9 mouse cellular contexts compared by ENCODE assay signal in the genomic region with DNA sequence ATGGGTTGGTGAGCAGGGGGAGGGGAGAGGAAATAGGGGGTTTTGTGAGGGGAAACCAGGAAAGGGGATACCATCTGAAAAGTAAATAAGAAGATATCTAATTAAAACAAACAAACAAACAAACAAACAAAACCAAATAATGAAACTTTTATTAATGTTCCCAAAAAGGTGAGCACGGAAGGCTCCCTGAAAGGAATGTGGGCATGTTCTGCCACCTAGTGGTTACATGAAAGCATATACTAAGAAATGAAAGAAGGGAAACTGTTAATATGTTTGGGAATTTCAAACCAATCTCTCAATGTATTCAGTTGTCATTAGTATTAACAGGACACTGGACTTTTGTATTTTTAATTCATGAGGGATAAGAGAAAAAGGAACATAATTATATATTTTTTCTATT. TPM values are rescaled to one million over a fixed set of nuclear protein-coding genes. Genes with fewer than 3 reads are reported as not detected.
DNase-seq lines count a peak whose midpoint lies in the region; ATAC-seq and TF ChIP-seq lines count a peak whose summit lies in the region.
"Had no signal": no experiment of that assay in that cellular context is flagged by ENCODE, and none has a peak within 500 bp of the region (broad histone marks: within the 10 kb centered on the region; RNA-seq: fewer than 3 reads in every experiment).

No protein-coding gene starts in this region.

- ATAC-seq in hindbrain, embryonic 11.5 days (ENCODE audit: low FRiP score), result no peak
- no peak for ATAC-seq in hindbrain, embryonic 12.5 days (ENCODE audit: low FRiP score)

- no peak for TF ChIP-seq POLR2A in MEL (IDR thresholded peaks at IDR 0.05; ENCODE audit: control insufficient read depth in 1 of 2, insufficient read depth in 1 of 2, low read depth in 1 of 2, low read length in 2 of 2, poor library complexity in 1 of 2)

- H3K27ac ChIP-seq in hindbrain, embryonic 11.5 days (ENCODE audit: low read depth, low read length), result no peak overlapping the region
- no peak overlapping the region for H3K27ac ChIP-seq in hindbrain, embryonic 12.5 days
- H3K27ac ChIP-seq in MEL (ENCODE audit: control insufficient read depth, low read depth, low read length), result no peak overlapping the region
- H3K27ac ChIP-seq: embryonic facial prominence, embryonic 12.5 days had no signal

- H3K4me2 ChIP-seq in hindbrain, embryonic 11.5 days (replicated peaks; ENCODE audit: low read depth, low read length), result no peak overlapping the region
- no peak overlapping the region for H3K4me2 ChIP-seq in hindbrain, embryonic 12.5 days (replicated peaks)
- H3K4me2 ChIP-seq: embryonic facial prominence, embryonic 12.5 days had no signal

- H3K4me1 ChIP-seq in hindbrain, embryonic 11.5 days (replicated peaks; ENCODE audit: control insufficient read depth, insufficient read depth, low read length), result no peaks in the 10 kb centered on the region
- H3K4me1 ChIP-seq in hindbrain, embryonic 12.5 days, result no peaks in the 10 kb centered on the region
- H3K4me1 ChIP-seq in MEL (ENCODE audit: control insufficient read depth in 1 of 2, insufficient read depth in 2 of 2, low read length in 2 of 2), result no peaks in the 10 kb centered on the region
- H3K4me1 ChIP-seq: embryonic facial prominence, embryonic 12.5 days had no signal

- TF ChIP-seq EP300 in MEL (IDR thresholded peaks at IDR 0.05; ENCODE audit: low read depth in 1 of 2, low read length in 2 of 2), result no peak

- no peaks in the 10 kb centered on the region for H3K27me3 ChIP-seq in hindbrain, embryonic 11.5 days (ENCODE audit: control insufficient read depth, insufficient read depth, low read length)
- H3K27me3 ChIP-seq in hindbrain, embryonic 12.5 days, result no peaks in the 10 kb centered on the region
- no peaks in the 10 kb centered on the region for H3K27me3 ChIP-seq in MEL (ENCODE audit: control insufficient read depth in 1 of 2, insufficient read depth in 2 of 2, low read length in 2 of 2)
- H3K27me3 ChIP-seq: embryonic facial prominence, embryonic 12.5 days had no signal

- 9% methylated on average over 1 of the region's 1 CpGs for WGBS in hindbrain, embryonic 11.5 days
- 12% methylated on average over 1 of the region's 1 CpGs for WGBS in hindbrain, embryonic 12.5 days

- no peak overlapping the region for H3K9ac ChIP-seq in hindbrain, embryonic 11.5 days (ENCODE audit: low read depth, low read length)
- no peak overlapping the region for H3K9ac ChIP-seq in hindbrain, embryonic 12.5 days
- H3K9ac ChIP-seq in MEL (ENCODE audit: control insufficient read depth, low read depth, low read length, poor library complexity, severe bottlenecking), result no peak overlapping the region
- H3K9ac ChIP-seq: embryonic facial prominence, embryonic 12.5 days had no signal

- H3K9me3 ChIP-seq in hindbrain, embryonic 11.5 days (ENCODE audit: control insufficient read depth, low read length), result no peaks in the 10 kb centered on the region
- H3K9me3 ChIP-seq in hindbrain, embryonic 12.5 days (replicated peaks), result no peaks in the 10 kb centered on the region
- H3K9me3 ChIP-seq in MEL (replicated peaks; ENCODE audit: insufficient read depth, low read length), result no peaks in the 10 kb centered on the region
- H3K9me3 ChIP-seq: embryonic facial prominence, embryonic 12.5 days had no signal

- TF ChIP-seq RAD21 in MEL (IDR thresholded peaks at IDR 0.05; ENCODE audit: low read depth, low read length), result peak; percentile 98

- no peaks in the 10 kb centered on the region for H3K36me3 ChIP-seq in hindbrain, embryonic 11.5 days (ENCODE audit: control insufficient read depth, insufficient read depth, low read length)
- H3K36me3 ChIP-seq in hindbrain, embryonic 12.5 days, result no peaks in the 10 kb centered on the region
- no peaks in the 10 kb centered on the region for H3K36me3 ChIP-seq in MEL (ENCODE audit: control insufficient read depth in 1 of 2, insufficient read depth in 2 of 2, low read length in 2 of 2)
- H3K36me3 ChIP-seq: embryonic facial prominence, embryonic 12.5 days had no signal

- peak; percentile 49 for DNase-seq in hindbrain, embryonic 11.5 days (ENCODE audit: low spot score)
- DNase-seq in 3T3-L1 (ENCODE audit: low read depth, low spot score), result peak; percentile 75
- peak; percentile 50 for DNase-seq in MEL (ENCODE audit: low read depth, low spot score)
- peak; percentile 39 for DNase-seq in heart, adult 8-10 months (ENCODE audit: low spot score)
- DNase-seq in lung, postnatal 25 days (ENCODE audit: low spot score), result peak; percentile 47
- DNase-seq in spleen, postnatal 14 days (ENCODE audit: low spot score in 2 of 2), result no peak
- no peak for DNase-seq in T-cell, adult 2 months (ENCODE audit: low spot score)

- peak; percentile 44 to 88 (median 49); a peak in 5 of 6 replicates for TF ChIP-seq CTCF in MEL (IDR thresholded peaks at IDR 0.05 in 2 of 3, conservative IDR thresholded peaks at IDR 0.05 in 1 of 3; ENCODE audit: control insufficient read depth in 1 of 3, insufficient read depth in 1 of 3, low read depth in 2 of 3, low read length in 3 of 3, poor library complexity in 1 of 3, severe bottlenecking in 1 of 3)

- H3K4me3 ChIP-seq in hindbrain, embryonic 11.5 days (ENCODE audit: low read depth, low read length), result no peak overlapping the region
- no peak overlapping the region for H3K4me3 ChIP-seq in hindbrain, embryonic 12.5 days
- H3K4me3 ChIP-seq in MEL (ENCODE audit: control insufficient read depth in 1 of 2, insufficient read depth in 1 of 2, low read depth in 2 of 2, low read length in 2 of 2), result no peak overlapping the region
- H3K4me3 ChIP-seq: embryonic facial prominence, embryonic 12.5 days had no signal

- H3K79me2 ChIP-seq in MEL (ENCODE audit: control insufficient read depth, insufficient read depth, low read length, poor library complexity), result no peaks in the 10 kb centered on the region

TF ChIP-seq in MEL, 35 proteins besides CTCF, POLR2A, EP300 and RAD21:
- TF ChIP-seq TBP (IDR thresholded peaks at IDR 0.05; ENCODE audit: low read depth, low read length) (no peak), POLR2AphosphoS2 (IDR thresholded peaks at IDR 0.05; ENCODE audit: low read length) (no peak), ZC3H11A (IDR thresholded peaks at IDR 0.05; ENCODE audit: low read depth, low read length) (peak; percentile 92), SMC3 (IDR thresholded peaks at IDR 0.05; ENCODE audit: low read depth, low read length) (peak; percentile 94)

RNA-seq across cellular contexts. Expression of gene Brdt, which starts 10.3 kb away (rescaled TPM):
- 1.2 and 2.1 TPM in 2 replicates for polyA plus RNA-seq in hindbrain, embryonic 11.5 days (2014; fragmentation: Nextera tagmentation; extraction: Ambion mirVana)
- polyA plus RNA-seq in hindbrain, embryonic 12.5 days (2016; fragmentation: Nextera tagmentation; extraction: Ambion mirVana), result 2.7 and 2.9 TPM in 2 replicates
- total RNA-seq in MEL (2012; rRNA removed), result 10.3 and 12.0 TPM in 2 replicates
- 10 to 100 TPM in 1 of 2 experiments, not detected in 1; 16.7 TPM for polyA plus RNA-seq in MEL (2012; ENCODE audit: insufficient read depth in 1 of 2, insufficient read length in 2 of 2, low read depth in 1 of 2, low replicate concordance in 2 of 2, missing spikeins in 1 of 2)
- under 1 TPM; 0.11 to 0.52 (median 0.41) TPM for total RNA-seq in heart, adult 8-10 months (2022)

RNA-seq across cellular contexts. Expression of gene Tgfbr3, which starts 31.3 kb away (rescaled TPM):
- polyA plus RNA-seq in hindbrain, embryonic 11.5 days (2014; fragmentation: Nextera tagmentation; extraction: Ambion mirVana), result 7.5 and 9.6 TPM in 2 replicates
- polyA plus RNA-seq in hindbrain, embryonic 12.5 days (2016; fragmentation: Nextera tagmentation; extraction: Ambion mirVana), result 12.0 and 13.7 TPM in 2 replicates
- 5.9 and 6.7 TPM in 2 replicates for total RNA-seq in MEL (2012; rRNA removed)
- polyA plus RNA-seq in MEL (2012; ENCODE audit: insufficient read depth in 1 of 2, insufficient read length in 2 of 2, low read depth in 1 of 2, low replicate concordance in 2 of 2, missing spikeins in 1 of 2), result 1 to 10 TPM in 1 of 2 experiments, not detected in 1; 3.0 TPM
- total RNA-seq in heart, adult 8-10 months (2022), result 10 to 100 TPM; 38.5 to 48.2 (median 44.6) TPM

Comparison
In these comparisons a context has a peak if more than half of its experiments do, and no peak if none do; other contexts are left out.
1. DNase-seq: peak in hindbrain, embryonic 11.5 days (single experiment), 3T3-L1 (single experiment), MEL (single experiment), heart, adult 8-10 months (single experiment) and lung, postnatal 25 days (single experiment); none in spleen, postnatal 14 days (0 of 2) and T-cell, adult 2 months (single experiment).